Mouse (Mus musculus): Measurements from ENCODE around the gene Sdhc. TPM values are rescaled to one million over a fixed set of nuclear protein-coding genes. Genes with fewer than 3 reads are reported as not detected.

The Sdhc gene
- total RNA-seq (2021): 100 to 1,000 TPM; 195 to 207 TPM
- long read RNA-seq, experiment 1, transcript Sdhc-202 (6 exons, 3,171 nt): major isoform, 33 of 48 reads
- long read RNA-seq, experiment 1, partial matches to known transcripts: 11 of 48 reads
- long read RNA-seq, experiment 1, other reads (novel, unspliced or antisense): 4 of 48 reads
- long read RNA-seq, experiment 2, transcript Sdhc-202 (6 exons, 3,171 nt): major isoform, 25 of 39 reads
- long read RNA-seq, experiment 2, partial matches to known transcripts: 7 of 39 reads
- long read RNA-seq, experiment 2, other reads (novel, unspliced or antisense): 7 of 39 reads

- DNase-seq (ENCODE audit: low spot score in 2 of 2): peak; percentile 93 to 95
Observed at GRCm38 (mm10) chr1:171149974-171150760, at the start of gene Sdhc, which contains the start of gene Mpz. Gene Sdhc, minus strand, starts transcription at chr1:171150603. Gene Mpz, plus strand, starts transcription at chr1:171150711.

- no peak for DNase-seq (ENCODE audit: low spot score in 2 of 2)
Observed at GRCm38 (mm10) chr1:171199532-171199931, 49.1 kb upstream of the Sdhc start.

- peak; percentile 55 to 57 for DNase-seq (ENCODE audit: low spot score in 2 of 2)
Observed at GRCm38 (mm10) chr1:171195887-171196397, 45.5 kb upstream of the Sdhc start, which contains the start of gene Pcp4l1. Gene Pcp4l1, minus strand, starts transcription at chr1:171196268.

GRCm38 (mm10) chr1:171195046-171195822 is 44.8 kb upstream of the Sdhc start:
- no peak for DNase-seq (ENCODE audit: low spot score in 2 of 2)

- DNase-seq (ENCODE audit: low spot score in 2 of 2): no peak
Observed at GRCm38 (mm10) chr1:171193911-171194830, 43.8 kb upstream of the Sdhc start.

- no peak for DNase-seq (ENCODE audit: low spot score in 2 of 2)
Observed at GRCm38 (mm10) chr1:171193093-171193840, 42.9 kb upstream of the Sdhc start.

- DNase-seq (ENCODE audit: low spot score in 2 of 2): peak in 1 of 2 experiments; percentile 3
Observed at GRCm38 (mm10) chr1:171192283-171192682, 41.9 kb upstream of the Sdhc start.

GRCm38 (mm10) chr1:171190832-171191231 is 40.4 kb upstream of the Sdhc start:
- DNase-seq (ENCODE audit: low spot score in 2 of 2): no peak

GRCm38 (mm10) chr1:171189476-171190114 is 39.2 kb upstream of the Sdhc start:
- no peak for DNase-seq (ENCODE audit: low spot score in 2 of 2)

- no peak for DNase-seq (ENCODE audit: low spot score in 2 of 2)
Observed at GRCm38 (mm10) chr1:171189046-171189445, 38.6 kb upstream of the Sdhc start.

- DNase-seq (ENCODE audit: low spot score in 2 of 2): no peak
Observed at GRCm38 (mm10) chr1:171187851-171188700, 37.7 kb upstream of the Sdhc start.

- no peak for DNase-seq (ENCODE audit: low spot score in 2 of 2)
Observed at GRCm38 (mm10) chr1:171185655-171186054, 35.3 kb upstream of the Sdhc start.

- no peak for DNase-seq (ENCODE audit: low spot score in 2 of 2)
Observed at GRCm38 (mm10) chr1:171184314-171184713, 33.9 kb upstream of the Sdhc start.

GRCm38 (mm10) chr1:171183620-171184019 is 33.2 kb upstream of the Sdhc start:
- DNase-seq (ENCODE audit: low spot score in 2 of 2): no peak

GRCm38 (mm10) chr1:171183025-171183424 is 32.6 kb upstream of the Sdhc start:
- DNase-seq (ENCODE audit: low spot score in 2 of 2): no peak

- no peak for DNase-seq (ENCODE audit: low spot score in 2 of 2)
Observed at GRCm38 (mm10) chr1:171179487-171180171, 29.2 kb upstream of the Sdhc start.

- no peak for DNase-seq (ENCODE audit: low spot score in 2 of 2)
Observed at GRCm38 (mm10) chr1:171172779-171173178, 22.4 kb upstream of the Sdhc start.

Data from left cerebral cortex, adult 18-20 months (tissue).